In the genomic region with DNA sequence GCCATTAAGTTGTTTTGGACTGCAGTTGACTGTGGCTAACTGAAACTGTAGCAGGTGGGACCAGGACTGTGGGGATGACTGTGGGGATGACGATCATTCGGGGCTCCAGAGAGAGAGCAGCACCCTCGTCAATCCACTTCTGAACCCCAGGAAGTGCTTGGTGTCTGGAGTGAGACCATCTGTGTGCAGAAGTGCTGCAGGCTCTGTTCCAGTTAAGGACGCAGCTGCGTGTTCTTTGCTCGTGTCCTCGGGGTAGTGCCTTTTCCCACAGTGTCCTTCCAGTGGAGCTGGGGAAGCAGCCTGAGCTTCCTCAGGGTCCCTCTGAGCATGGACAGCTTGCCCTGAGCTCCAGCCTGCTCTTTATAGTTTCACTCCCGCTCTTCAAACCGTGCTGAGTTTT, we compare ENCODE assay signal across 9 mouse cellular contexts. TPM values are rescaled to one million over a fixed set of nuclear protein-coding genes. Genes with fewer than 3 reads are reported as not detected.
A peak's percentile ranks its signal among the peaks of the same experiment; 100 is the strongest.
DNase-seq lines count a peak whose midpoint lies in the region; ATAC-seq and TF ChIP-seq lines count a peak whose summit lies in the region.
"Had no signal": no experiment of that assay in that cellular context is flagged by ENCODE, and none has a peak within 500 bp of the region (broad histone marks: within the 10 kb centered on the region; RNA-seq: fewer than 3 reads in every experiment).

No protein-coding gene starts in this region.

- no peaks in the 10 kb centered on the region for H3K27me3 ChIP-seq in heart, embryonic 11.5 days (ENCODE audit: control insufficient read depth, insufficient read depth, low read length)
- no peaks in the 10 kb centered on the region for H3K27me3 ChIP-seq in embryonic facial prominence, embryonic 10.5 days (replicated peaks; ENCODE audit: low read depth, poor library complexity, severe bottlenecking)
- no peaks in the 10 kb centered on the region for H3K27me3 ChIP-seq in hindbrain, embryonic 14.5 days (ENCODE audit: control insufficient read depth, insufficient read depth, low read length)
- no peaks in the 10 kb centered on the region for H3K27me3 ChIP-seq in midbrain, postnatal 0 days (ENCODE audit: insufficient read depth, low read length)

- no peak for TF ChIP-seq CTCF in midbrain, postnatal 0 days (IDR thresholded peaks at IDR 0.05)

- WGBS in heart, embryonic 11.5 days (ENCODE audit: insufficient replicate concordance): 23% methylated on average over 9 of the region's 9 CpGs
- WGBS in embryonic facial prominence, embryonic 10.5 days: 47% methylated on average over 9 of the region's 9 CpGs
- WGBS in hindbrain, embryonic 14.5 days: 38% methylated on average over 9 of the region's 9 CpGs
- 37% methylated on average over 9 of the region's 9 CpGs for WGBS in midbrain, postnatal 0 days

- no peaks in the 10 kb centered on the region for H3K9me3 ChIP-seq in heart, embryonic 11.5 days (replicated peaks; ENCODE audit: control insufficient read depth, low read length)
- H3K9me3 ChIP-seq in embryonic facial prominence, embryonic 10.5 days: no peaks in the 10 kb centered on the region
- no peaks in the 10 kb centered on the region for H3K9me3 ChIP-seq in hindbrain, embryonic 14.5 days (ENCODE audit: control insufficient read depth, low read length)
- no peaks in the 10 kb centered on the region for H3K9me3 ChIP-seq in midbrain, postnatal 0 days (ENCODE audit: low read length)

- H3K9ac ChIP-seq in heart, embryonic 11.5 days (ENCODE audit: low read depth, low read length): peak overlapping the region; percentile 40; the same call in 1 of the 2 replicates
- H3K9ac ChIP-seq in hindbrain, embryonic 14.5 days: peak overlapping the region; percentile 2; the same call in 1 of the 2 replicates
- H3K9ac ChIP-seq in midbrain, postnatal 0 days (replicated peaks; ENCODE audit: low read length, poor library complexity, severe bottlenecking): no peak overlapping the region

- no peak overlapping the region for H3K4me3 ChIP-seq in heart, embryonic 11.5 days (ENCODE audit: low read depth, low read length)
- no peak overlapping the region for H3K4me3 ChIP-seq in embryonic facial prominence, embryonic 10.5 days
- no peak overlapping the region for H3K4me3 ChIP-seq in hindbrain, embryonic 14.5 days (replicated peaks; ENCODE audit: low read length)
- no peak overlapping the region for H3K4me3 ChIP-seq in midbrain, postnatal 0 days (ENCODE audit: low read depth, low read length)

- ATAC-seq in heart, embryonic 11.5 days (replicated peaks; ENCODE audit: insufficient number of reproducible peaks, low FRiP score, low TSS enrichment): no peak
- no peak for ATAC-seq in hindbrain, embryonic 14.5 days (ENCODE audit: low FRiP score)
- ATAC-seq in midbrain, postnatal 0 days (ENCODE audit: low FRiP score): no peak

- peak overlapping the region; percentile 23 for H3K4me2 ChIP-seq in heart, embryonic 11.5 days
- no peak overlapping the region for H3K4me2 ChIP-seq in hindbrain, embryonic 14.5 days (replicated peaks)
- no peak overlapping the region for H3K4me2 ChIP-seq in midbrain, postnatal 0 days (ENCODE audit: low read depth, low read length, poor library complexity, severe bottlenecking)

- H3K4me1 ChIP-seq in heart, embryonic 11.5 days (ENCODE audit: control insufficient read depth, insufficient read depth, low read length): peaks cover 43% of the 10 kb centered on the region
- H3K4me1 ChIP-seq in embryonic facial prominence, embryonic 10.5 days: peaks cover 52% of the 10 kb centered on the region
- H3K4me1 ChIP-seq in hindbrain, embryonic 14.5 days (replicated peaks; ENCODE audit: control insufficient read depth, insufficient read depth, low read length): peaks cover 44% of the 10 kb centered on the region
- H3K4me1 ChIP-seq in midbrain, postnatal 0 days (ENCODE audit: insufficient read depth, low read length): peaks cover 3% of the 10 kb centered on the region; the same call in 1 of the 2 replicates

- DNase-seq in heart, adult 9 months (ENCODE audit: low spot score in 2 of 2): no peak
- DNase-seq in embryonic facial prominence, embryonic 10.5 days (ENCODE audit: low spot score): no peak
- DNase-seq in hindbrain, embryonic 14.5 days (ENCODE audit: low spot score): no peak
- DNase-seq in midbrain, postnatal 0 days (ENCODE audit: low spot score): no peak
- no peak for DNase-seq in MN1 (ENCODE audit: low spot score)
- no peak for DNase-seq in ovary, postnatal 36 days (ENCODE audit: low spot score)
- no peak for DNase-seq in adrenal gland, postnatal 4 days (ENCODE audit: low spot score in 2 of 2)
- DNase-seq: lung, adult 18-20 months had no signal

- no peaks in the 10 kb centered on the region for H3K36me3 ChIP-seq in heart, embryonic 11.5 days (ENCODE audit: control insufficient read depth, insufficient read depth, low read length)
- H3K36me3 ChIP-seq in embryonic facial prominence, embryonic 10.5 days (replicated peaks): 0 out of 2 replicates have a peak, but pooled peaks cover 3% of the 10 kb centered on the region
- H3K36me3 ChIP-seq in hindbrain, embryonic 14.5 days (replicated peaks; ENCODE audit: control insufficient read depth, insufficient read depth): no peaks in the 10 kb centered on the region
- H3K36me3 ChIP-seq in midbrain, postnatal 0 days (ENCODE audit: insufficient read depth, low read length): no peaks in the 10 kb centered on the region

- peak overlapping the region; percentile 93 for H3K27ac ChIP-seq in heart, embryonic 11.5 days (ENCODE audit: low read depth, low read length)
- H3K27ac ChIP-seq in embryonic facial prominence, embryonic 10.5 days (replicated peaks): peak overlapping the region; percentile 81
- peak overlapping the region; percentile 52 for H3K27ac ChIP-seq in hindbrain, embryonic 14.5 days
- peak overlapping the region; percentile 38; the same call in 1 of the 2 replicates for H3K27ac ChIP-seq in midbrain, postnatal 0 days (ENCODE audit: low read depth, low read length)

RNA-seq across cellular contexts. Expression of a gene that starts 2.7 kb away (rescaled TPM):
- 0.55 and 0.87 TPM in 2 replicates for polyA plus RNA-seq in heart, embryonic 11.5 days (2014; fragmentation: Nextera tagmentation; extraction: Ambion mirVana)
- 1.3 and 1.6 TPM in 2 replicates for polyA plus RNA-seq in embryonic facial prominence, embryonic 10.5 days (2016; fragmentation: Nextera tagmentation; extraction: Ambion mirVana)
- polyA plus RNA-seq in hindbrain, embryonic 14.5 days (2014; fragmentation: Nextera tagmentation; extraction: Ambion mirVana): 0.69 and 1.4 TPM in 2 replicates
- total RNA-seq in midbrain, postnatal 0 days (2014; rRNA removed): not detected in 2 replicates
- polyA plus RNA-seq in midbrain, postnatal 0 days (2015; fragmentation: Nextera tagmentation; extraction: Ambion mirVana): 0.44 and 1.0 TPM in 2 replicates
- total RNA-seq in adrenal gland, postnatal 4 days (2021): not detected

RNA-seq across cellular contexts. Expression of a gene that starts 27.2 kb away (rescaled TPM):
- 94.0 and 96.7 TPM in 2 replicates for polyA plus RNA-seq in heart, embryonic 11.5 days (2014; fragmentation: Nextera tagmentation; extraction: Ambion mirVana)
- 25.7 and 27.2 TPM in 2 replicates for polyA plus RNA-seq in embryonic facial prominence, embryonic 10.5 days (2016; fragmentation: Nextera tagmentation; extraction: Ambion mirVana)
- 42.1 and 43.7 TPM in 2 replicates for polyA plus RNA-seq in hindbrain, embryonic 14.5 days (2014; fragmentation: Nextera tagmentation; extraction: Ambion mirVana)
- total RNA-seq in midbrain, postnatal 0 days (2014; rRNA removed): 74.2 and 82.0 TPM in 2 replicates
- 30.4 and 35.0 TPM in 2 replicates for polyA plus RNA-seq in midbrain, postnatal 0 days (2015; fragmentation: Nextera tagmentation; extraction: Ambion mirVana)
- total RNA-seq in adrenal gland, postnatal 4 days (2021): 10 to 100 TPM; 90.0 to 90.8 TPM

Comparison
In these comparisons a context has a peak if more than half of its experiments do, and no peak if none do; other contexts are left out.
1. H3K27ac ChIP-seq: peak in every context shown above with its lines; median percentile 93 in heart, embryonic 11.5 days; 81 in embryonic facial prominence, embryonic 10.5 days; 52 in hindbrain, embryonic 14.5 days; 38 in midbrain, postnatal 0 days.